Mouse (Mus musculus) heart, postnatal 25 days (tissue): ENCODE data around the gene Tbc1d2b. TPM values are rescaled to one million over a fixed set of nuclear protein-coding genes. Genes with fewer than 3 reads are reported as not detected.

Source experiments
- DNase-seq: peaks from one replicate; pipeline ENCODE4 v3.0.0; 2022; ENCODE audit warnings: low spot score
- intact Hi-C: fragments of 180-260 bp; cut with DNase I; formaldehyde crosslinking; loops from one replicate; pipeline ENCODE4 v1.15.1; 2025
- total RNA-seq, 2 experiments: library from RNA; stranded (reverse); gene quantifications; 2 replicates each; pipeline ENCODE4 v1.2.3; 2021

The Tbc1d2b gene
- total RNA-seq, 2 experiments from 2014 or later: 10.4 to 13.5 TPM

DNA sequence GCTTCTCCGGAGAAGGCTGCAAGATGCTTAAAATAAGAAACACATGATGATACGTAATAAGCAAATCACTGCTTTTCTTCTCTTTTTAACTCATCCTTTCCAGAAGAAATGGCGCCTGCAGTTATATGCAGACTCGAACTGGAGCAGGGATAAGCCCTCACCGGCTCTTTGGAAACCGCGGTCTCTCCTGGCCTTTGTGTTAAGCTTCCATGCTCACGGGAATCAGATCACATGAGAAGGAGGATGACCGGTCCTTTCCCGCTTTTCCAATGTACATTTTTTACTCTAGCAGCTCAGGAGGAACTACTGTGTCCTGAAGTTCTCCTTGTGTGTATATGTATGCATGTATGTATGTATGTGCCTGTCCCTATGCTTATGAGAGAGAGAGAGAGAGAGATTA is 3.7 kb downstream of the Tbc1d2b start:
- DNase-seq: no peak
- intact Hi-C loops: no loop called here

DNA sequence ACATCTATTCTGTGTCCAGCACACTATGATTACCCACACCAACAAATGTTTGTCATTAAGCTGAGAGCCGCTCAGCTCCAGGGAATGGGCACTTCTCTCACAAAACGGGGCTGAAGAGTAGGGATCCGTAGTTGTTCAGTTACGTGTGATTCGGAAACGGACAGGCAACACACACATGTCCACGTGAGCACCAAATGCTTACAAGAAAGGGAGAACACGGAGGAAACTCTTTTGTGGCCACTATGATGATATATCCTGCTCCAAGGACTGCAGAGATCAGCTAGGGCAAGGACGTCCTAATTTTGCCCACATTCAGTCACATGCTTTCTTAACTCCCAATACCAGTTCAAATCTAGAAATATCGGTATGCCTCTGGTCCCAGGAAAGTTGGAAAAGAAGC is 4.5 kb downstream of the Tbc1d2b start:
- intact Hi-C loops: no loop called here
- DNase-seq: no peak

DNA sequence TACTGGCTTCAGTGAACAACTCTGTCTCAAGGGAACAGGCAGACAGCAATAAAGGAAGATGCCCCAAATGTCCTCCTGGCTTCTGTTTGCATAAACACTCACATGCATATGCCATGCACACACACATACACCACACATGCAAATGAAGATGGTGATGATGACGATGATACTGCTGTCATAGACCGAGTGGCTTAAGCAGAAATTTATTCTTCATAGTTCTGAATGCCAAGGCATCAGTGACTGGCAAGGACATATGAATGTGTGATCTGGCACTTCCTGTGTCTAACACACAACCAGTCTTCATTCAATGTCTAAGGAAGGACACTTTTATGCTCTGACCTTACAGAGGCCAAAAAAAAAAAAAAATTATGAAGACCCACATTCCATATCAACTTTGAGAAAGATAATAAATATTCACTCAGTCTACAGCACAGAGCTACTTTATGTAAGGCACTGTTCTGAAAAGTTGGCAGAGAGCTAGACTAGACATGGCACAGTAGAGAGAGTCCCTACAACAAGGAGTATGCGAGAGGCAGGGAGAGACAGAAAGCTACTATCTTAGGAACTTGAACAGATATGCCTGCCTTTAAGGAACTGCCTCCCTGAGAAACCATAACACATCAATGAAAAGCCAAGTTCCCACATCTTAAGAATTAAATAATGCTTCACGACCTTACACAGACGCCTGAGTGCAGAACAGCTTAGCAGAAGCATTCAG is 5.1 kb downstream of the Tbc1d2b start:
- intact Hi-C loops: no loop called here
- no peak for DNase-seq

DNA sequence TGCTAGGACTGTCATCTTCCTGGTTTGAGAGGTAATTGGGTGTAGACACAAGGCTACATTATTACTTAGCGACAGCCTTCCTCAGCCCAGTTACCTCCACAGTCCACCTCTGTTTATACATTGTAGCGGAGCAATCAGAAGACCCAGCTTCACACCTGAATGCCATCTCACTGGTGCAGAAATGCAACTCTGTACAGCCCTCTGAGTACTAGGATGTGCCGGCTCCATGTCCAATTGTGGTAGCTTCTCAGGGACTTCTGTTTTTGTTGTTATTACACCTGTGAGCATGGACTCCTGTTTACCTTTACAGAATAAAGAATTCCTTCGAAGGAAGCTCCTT is 7.3 kb downstream of the Tbc1d2b start:
- intact Hi-C loops: no loop called here
- no peak for DNase-seq

DNA sequence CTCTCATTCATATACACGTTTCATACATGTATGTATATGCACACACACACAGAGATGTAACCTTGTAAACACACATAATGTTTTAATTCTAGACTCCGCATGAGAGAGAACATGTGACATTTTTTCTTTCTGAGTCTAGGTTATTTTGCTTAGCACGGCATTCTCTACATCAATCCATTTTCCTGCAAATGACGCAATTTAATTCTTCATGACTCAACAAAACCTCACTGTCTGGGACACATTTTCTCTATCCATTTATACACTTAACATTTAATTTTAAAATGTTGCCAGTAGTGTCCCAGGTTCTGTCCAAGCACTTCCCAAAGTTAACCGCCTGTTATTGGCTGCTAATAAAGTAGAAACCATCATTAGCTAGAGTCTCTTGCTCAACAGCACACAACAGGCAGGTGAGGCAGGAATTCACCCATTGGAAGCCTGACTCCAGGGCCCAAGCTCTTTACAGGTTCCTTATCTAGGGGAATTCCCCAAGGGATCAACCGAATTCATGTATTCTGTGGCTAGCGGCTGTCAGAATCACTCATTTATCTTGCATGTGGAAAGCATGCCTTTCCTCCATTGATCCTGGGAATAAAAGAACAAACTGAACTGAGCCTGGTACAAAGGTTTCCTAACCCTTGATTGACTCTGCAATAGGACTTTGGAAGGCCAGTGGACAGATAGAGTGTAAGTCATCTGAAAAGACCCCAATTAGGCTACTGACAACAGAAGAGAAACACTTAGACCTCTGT is 7.8 kb downstream of the Tbc1d2b start:
- intact Hi-C loops: no loop called here
- DNase-seq: no peak

DNA sequence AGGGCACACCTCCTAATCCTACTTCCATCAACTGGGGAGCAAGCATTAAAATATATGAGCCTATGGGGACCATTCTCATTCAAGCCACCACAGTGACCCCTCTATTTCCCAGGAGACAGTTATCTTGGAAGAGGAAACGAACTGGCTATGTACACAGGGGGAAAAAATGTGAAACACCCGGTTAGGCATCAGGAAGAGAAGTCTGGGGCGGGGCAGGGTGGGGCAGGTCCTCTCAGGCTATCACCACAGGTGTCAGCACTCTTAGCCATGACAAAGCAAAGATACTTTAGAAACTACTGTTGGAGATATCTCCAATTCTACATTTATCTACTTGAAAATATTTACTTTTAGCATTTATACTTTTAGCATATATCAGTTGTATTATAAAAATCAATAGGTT is 8.5 kb downstream of the Tbc1d2b start:
- intact Hi-C loops: no loop called here
- no peak for DNase-seq

DNA sequence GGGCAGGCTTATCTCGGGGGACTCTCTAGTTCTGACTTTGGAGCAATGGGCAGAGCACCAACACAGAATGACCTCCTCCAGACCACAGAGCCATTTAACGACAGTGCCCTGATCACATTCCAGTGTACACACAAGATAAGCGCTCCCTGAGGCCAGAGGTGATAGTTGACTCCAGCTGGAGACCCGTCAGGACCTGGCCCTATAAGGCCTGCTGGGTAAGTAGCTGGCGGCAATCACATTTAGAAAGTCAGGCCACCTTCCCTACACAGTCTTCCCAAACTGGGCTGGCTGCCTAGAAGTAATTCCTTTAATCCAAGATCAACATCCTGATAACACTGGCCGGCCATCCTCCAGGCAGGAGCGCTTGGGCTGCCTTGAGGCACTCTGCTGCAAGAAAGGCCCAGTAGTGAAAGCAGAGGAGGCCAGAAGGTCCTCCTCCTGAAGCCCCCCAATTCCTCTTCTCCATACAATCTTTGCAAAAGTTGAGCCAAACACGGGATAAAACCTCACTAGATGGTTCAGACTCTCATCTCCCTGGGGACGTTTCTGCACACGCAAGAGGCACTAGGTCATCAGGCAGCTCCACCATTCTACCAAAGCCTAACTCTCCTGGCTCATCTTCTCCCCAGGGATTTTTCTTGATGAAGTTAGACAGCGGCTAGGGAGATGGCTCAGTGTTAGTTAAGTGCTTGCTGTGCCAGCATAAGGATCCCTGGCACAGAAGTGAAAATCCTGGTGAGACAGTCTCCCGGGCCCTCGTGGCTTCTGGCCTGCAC is 9.8 kb downstream of the Tbc1d2b start:
- intact Hi-C loops: no loop called here
- peak; percentile 20 for DNase-seq

DNA sequence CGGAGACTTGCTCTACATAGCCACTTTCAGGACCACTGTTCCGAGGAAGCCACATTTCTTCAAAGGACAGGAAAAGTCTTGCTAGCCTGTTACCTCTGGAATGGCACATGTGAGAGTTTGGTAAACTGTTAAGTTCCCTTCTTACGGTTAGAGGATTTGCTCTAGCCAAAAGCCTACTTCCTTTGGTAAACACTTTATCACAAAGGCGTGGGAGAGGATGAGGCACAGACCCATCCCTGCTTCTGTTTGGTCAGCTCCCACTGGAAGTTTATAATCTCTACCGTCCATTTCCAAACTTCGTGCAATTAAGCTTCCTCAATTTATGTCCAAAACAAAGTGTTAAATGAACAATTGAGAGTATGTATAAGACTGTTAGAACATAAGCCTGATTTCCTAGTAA is 10.5 kb downstream of the Tbc1d2b start:
- DNase-seq: no peak
- intact Hi-C loops: no loop called here

DNA sequence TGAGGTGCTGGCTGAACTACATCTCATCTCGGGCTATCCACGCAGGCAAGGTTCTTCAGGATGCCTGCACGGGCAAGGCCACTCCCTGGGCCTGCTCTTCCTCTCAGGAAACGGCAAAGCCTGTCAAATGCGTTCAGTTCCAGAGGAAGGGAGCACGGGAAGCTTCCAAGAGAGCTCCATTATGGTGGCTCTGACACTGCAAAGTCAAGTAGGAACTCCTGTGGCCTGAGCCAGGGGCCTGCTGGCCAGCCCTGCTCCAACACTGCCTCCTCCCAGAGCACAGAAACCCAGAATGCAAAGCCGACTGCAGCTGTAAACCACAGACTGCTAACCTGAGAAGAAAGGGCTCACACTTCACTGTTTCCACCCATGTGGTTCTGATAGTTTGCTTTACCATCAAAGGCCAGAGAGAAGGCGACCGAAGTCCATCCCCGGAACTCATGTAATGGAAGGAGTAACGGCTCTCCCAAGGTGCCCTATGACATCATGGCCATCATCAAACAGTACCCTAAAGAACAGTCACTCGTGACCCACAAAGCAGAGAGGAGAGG is 11.1 kb downstream of the Tbc1d2b start:
- intact Hi-C loops: no loop called here

DNA sequence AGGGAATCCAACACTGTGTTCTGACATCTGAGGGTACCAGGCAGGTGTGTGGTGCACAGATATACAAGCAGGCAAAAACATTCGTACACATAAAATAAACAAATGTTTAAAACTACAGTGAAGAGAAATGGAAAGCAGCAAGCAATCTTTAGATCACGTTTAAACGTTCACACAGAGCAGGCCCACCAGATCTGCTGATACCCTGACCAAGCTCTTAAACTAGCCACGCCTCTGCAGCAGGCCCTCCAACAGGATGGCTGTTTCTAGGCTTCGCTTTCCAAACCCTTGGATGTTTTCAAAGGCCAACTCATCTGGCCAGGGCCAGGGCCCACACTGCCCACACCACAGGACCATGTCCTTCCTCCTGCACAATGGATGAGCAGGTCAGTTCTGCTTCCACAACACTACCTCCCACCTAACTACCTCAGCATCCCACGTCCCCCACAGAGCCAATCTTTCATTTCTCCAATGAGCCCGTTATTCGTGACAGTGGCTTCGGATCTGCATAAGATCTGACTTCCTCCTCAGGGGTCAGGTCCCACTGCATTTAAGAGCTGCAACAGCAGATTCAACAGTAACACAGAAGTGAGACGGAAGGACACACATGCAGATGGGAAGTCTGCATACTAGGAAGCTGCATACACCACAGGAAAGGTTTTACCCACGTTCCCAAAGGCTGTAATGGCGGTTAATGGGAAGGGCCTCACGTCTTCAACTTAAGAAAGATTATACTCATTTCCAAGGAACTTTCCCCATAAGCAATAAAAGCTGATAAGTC is 12.7 kb downstream of the Tbc1d2b start:
- no peak for DNase-seq
- intact Hi-C loops: no loop called here

More for the DNA sequence above, 11.1 kb downstream of the Tbc1d2b start:
- no peak for DNase-seq

DNA sequence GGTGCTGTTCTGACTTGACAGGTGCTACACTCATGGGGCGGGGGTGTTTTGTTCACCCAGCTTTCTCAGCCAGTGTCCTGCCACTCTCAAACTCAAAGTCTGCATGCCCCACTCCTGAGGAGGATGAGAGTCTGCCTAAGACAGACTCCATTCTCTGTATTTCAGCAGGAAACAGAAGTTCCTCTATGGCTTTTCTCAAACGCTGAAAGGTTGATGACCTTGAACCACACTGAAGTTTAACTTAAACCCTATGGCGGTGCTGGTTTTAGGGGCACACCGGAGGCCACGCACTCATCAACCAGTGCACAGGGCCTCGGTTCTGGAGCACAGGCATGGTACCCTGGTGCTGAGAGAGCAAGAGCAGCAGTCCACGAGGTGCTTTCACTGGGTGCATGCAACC is 13.4 kb downstream of the Tbc1d2b start:
- DNase-seq: no peak
- intact Hi-C loops: no loop called here

DNA sequence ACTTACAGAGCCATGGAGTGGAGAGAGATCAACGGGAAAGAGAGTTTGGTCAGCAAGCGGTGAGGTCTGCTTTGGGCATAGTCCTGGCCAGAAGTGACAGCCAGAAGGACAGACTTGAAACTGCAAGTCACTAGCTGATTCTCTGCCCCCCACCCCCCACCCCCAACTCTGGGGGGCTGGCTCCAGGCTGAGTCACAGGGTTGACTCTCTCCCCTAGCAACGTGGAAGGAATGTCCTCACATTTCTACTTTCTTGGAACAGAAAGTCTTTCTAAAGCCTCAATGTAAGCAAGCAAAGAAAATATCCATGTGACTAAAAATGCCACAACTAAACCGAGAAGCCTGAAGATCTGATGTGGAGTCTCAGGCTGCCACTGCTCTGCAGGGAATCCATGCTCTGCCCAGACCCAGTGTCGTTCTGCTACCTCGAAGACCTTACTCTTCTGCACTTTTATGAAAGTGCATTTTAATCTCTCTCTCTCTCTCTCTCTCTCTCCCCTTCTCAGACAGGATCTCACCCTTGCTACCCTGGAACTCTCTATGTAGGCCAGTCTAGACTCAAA is 14.7 kb downstream of the Tbc1d2b start:
- no peak for DNase-seq
- intact Hi-C loops: no loop called here

DNA sequence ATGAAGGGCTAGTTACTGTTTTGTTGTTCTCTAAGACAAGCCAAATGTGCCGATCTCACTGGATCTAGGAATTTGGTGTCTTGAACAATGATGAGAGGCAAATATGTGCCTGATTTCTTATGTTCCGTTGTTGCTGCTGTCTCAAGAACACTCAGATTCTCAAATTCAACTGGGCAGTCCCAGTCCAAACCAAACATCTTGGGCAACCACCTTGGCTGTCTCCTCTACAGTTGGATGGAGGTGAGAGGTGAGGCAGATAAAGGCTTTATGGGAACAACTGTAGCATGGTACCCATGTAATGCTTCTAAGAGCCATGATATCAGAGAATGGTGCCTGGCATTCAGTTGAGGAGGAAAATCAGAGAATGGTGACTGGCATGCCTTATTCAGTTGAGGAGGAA is 17.4 kb downstream of the Tbc1d2b start:
- DNase-seq: no peak
- intact Hi-C loops: no loop called here

DNA sequence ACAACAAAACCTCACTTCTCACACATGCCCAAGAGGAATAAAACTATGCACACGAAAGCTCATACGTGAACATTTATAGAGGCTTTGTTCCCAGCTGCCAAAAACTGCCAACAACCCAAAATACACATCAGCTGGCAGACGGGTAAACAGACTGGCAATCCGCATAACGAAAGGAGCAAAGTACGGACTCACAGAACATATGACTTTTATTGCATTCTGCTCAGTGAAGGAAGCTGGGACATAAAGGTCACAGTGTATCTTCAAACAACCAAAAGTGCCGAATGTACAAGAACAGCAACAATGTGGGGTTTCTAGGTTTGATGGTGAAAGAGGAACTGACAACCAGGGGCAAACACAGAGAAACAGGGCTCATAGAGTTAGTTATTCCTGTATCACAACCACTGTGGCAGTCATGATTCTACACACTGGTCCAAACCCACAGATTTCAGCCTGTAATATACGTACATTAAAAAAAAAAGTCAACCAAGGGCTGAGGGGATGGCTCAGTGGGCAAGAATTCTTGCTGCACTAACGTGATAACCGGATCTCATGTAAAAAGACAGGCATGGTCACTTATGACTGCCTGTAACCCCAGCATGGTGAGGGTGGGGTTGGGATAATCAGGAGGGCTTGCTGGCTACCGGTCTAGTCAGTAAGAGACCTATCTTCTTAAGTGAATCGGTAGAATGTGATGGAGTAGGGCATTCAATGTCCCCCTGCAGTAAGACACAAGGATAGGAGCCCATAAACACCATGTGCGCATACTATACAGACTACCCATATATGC is 19.4 kb downstream of the Tbc1d2b start:
- no peak for DNase-seq
- intact Hi-C loops: no loop called here

DNA sequence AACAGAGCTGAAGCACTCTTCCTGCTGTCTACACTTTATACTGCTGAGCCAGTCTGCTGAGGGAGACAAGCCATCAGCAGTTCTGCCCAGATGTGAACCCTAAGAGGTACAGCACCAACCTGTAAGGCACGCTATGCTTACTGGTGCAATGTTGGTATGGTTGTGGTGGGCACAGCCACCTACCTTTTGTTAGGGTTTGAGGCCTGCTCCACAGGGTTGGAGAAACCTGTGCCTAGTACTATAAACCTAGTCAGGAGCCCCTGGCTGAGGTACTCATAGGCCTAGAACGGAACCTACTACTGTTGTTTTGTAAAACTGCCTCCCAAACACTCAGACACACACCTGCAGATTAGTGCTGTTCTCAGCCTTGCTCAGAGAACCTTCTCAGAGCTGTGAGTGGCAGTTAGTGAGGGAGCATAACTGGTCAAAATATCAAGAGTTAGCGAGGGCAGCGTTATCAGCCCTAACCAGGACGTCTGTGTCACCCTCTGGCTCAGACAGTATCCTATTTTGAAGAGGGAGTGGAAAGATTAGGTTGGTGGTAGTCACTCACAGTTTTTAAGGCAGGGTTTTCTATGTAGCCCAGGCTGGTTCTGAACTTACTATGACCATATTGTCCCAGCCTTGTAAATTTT is 20.3 kb downstream of the Tbc1d2b start:
- DNase-seq: no peak
- intact Hi-C loops: no loop called here

DNA sequence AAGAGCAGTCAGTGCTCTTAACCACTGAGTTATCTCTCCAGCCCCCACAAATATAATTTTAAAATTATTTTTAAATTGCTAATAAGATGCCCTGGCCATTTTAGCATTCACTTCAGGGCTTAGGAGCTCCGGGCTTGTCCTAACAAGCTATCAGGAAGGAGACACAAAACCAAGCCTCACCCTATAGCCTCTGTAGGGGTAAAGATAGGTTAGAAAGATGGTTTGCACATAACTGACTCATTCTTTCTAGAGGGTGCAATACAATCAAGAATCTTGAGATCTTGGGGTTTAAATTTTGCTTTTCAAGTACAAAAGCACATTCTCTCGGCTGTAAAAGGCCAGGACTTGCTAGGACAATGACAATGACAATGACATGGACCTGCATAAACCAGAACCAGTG is 21.6 kb downstream of the Tbc1d2b start:
- intact Hi-C loops: no loop called here
- DNase-seq: no peak

DNA sequence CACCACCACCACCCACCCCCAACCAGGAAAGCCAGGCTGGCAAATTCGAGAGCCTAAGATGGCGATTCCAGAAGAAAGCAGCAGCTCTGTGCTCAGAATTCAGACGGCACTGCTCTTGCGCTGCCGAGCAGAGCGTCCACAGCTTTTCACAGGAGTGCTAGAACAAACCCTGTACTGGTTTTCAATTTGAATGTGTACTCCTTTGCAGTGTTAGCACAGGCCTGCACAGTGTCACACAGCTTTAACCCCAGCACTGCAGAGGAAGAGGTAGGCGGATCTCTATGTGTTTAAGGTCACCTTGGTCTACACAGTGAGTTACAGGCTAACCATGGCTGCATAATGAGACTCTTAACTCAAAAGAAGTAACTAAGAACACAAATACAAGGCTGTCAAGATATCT is 22.3 kb downstream of the Tbc1d2b start:
- DNase-seq: no peak
- intact Hi-C loops: no loop called here

DNA sequence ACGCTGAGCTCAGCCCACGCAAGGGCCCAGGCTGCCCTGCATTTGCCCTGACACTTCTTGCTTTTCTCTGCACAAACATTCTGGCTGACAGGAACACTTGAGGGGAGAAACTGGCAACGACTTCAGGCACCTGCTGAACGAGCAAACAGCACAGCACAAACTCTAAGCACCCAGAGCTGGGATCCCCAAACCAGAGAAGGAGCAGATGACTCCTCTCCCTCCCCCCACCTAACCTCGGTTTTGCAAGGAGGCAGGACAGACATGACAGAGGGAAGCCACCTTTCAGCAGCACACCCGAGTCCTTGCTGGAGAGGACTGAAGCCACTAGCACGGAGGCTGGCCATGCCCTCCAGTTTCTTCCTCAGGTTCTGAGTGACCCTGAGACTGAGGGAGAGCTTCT is 23.3 kb downstream of the Tbc1d2b start:
- intact Hi-C loops: no loop called here
- no peak for DNase-seq

DNA sequence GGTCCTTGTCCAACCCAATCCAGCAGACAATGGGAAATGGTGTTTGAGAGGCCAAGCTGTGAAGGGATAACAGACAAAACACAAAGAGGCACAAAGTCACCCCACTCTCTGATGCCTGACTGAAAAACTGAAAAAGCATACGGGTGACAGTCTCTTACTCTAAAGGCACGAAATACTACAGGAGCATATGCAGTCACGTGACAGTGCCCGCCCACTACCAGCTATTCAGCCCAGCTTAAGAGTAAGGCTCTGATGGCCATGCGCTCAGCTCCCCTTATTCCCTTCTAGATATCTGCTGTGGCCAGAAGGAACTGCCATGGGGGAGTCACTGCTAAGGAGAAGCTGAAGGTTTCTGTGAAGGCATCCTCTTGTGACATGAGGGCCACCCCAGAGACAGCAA is 24.8 kb downstream of the Tbc1d2b start:
- DNase-seq: no peak
- intact Hi-C loops: no loop called here
